Mouse (Mus musculus) stomach, embryonic 15.5 days (tissue): Measurements from ENCODE around the gene Ssbp1. TPM values are rescaled to one million over a fixed set of nuclear protein-coding genes. Genes with fewer than 3 reads are reported as not detected.

ENCODE experiments used
- ATAC-seq: fragments of 200-750 bp; cut with Nextera tagmentation; 2 replicates; pipeline ENCODE4 v1.8.0; 2017; ENCODE audit warnings: low read depth, moderate number of reproducible peaks, moderate TSS enrichment; ENCODE audit not compliant: insufficient read depth, low FRiP score
- H3K27ac ChIP-seq: fragments of 300-500 bp; sonication (generic); 2 replicates; pipeline ENCODE4 v1.5.1; 2015; ENCODE audit warnings: mild to moderate bottlenecking, inconsistent platforms
- H3K27me3 ChIP-seq: fragments of 300-500 bp; sonication (generic); replicated peaks from 2 replicates; pipeline ENCODE4 v1.6.1; 2015; ENCODE audit warnings: inconsistent platforms
- H3K36me3 ChIP-seq: fragments of 300-500 bp; sonication (generic); 2 replicates; pipeline ENCODE4 v1.6.1; 2015; ENCODE audit warnings: inconsistent platforms
- H3K4me1 ChIP-seq: fragments of 300-500 bp; sonication (generic); 2 replicates; pipeline ENCODE4 v1.6.1; 2015; ENCODE audit warnings: inconsistent platforms
- H3K4me2 ChIP-seq: fragments of 300-500 bp; sonication (generic); 2 replicates; pipeline ENCODE4 v1.6.1; 2015; ENCODE audit warnings: mild to moderate bottlenecking, inconsistent platforms
- H3K4me3 ChIP-seq: fragments of 300-500 bp; sonication (generic); replicated peaks from 2 replicates; pipeline ENCODE4 v1.5.1; 2015; ENCODE audit warnings: inconsistent platforms
- H3K9ac ChIP-seq: fragments of 300-500 bp; sonication (generic); 2 replicates; pipeline ENCODE4 v1.6.1; 2015; ENCODE audit warnings: inconsistent platforms
- H3K9me3 ChIP-seq: fragments of 300-500 bp; sonication (generic); 2 replicates; pipeline ENCODE4 v1.6.1; 2016; ENCODE audit warnings: inconsistent platforms
- WGBS: fragments of 180-500 bp; shearing (Covaris S2); methylation state at CpG from one replicate; pipeline ENCODE4 v1.1.7; 2015; 5-methylcytosine and 5-hydroxymethylcytosine counted together
- polyA plus RNA-seq: library from polyadenylated mRNA; unstranded; fragments of >200 nt; fragmentation: Nextera tagmentation; extraction: Ambion mirVana; gene quantifications from 2 replicates; pipeline ENCODE4 v1.2.1, GENCODE M21; 2015

The Ssbp1 gene
- polyA plus RNA-seq: 159 and 178 TPM in 2 replicates

DNA sequence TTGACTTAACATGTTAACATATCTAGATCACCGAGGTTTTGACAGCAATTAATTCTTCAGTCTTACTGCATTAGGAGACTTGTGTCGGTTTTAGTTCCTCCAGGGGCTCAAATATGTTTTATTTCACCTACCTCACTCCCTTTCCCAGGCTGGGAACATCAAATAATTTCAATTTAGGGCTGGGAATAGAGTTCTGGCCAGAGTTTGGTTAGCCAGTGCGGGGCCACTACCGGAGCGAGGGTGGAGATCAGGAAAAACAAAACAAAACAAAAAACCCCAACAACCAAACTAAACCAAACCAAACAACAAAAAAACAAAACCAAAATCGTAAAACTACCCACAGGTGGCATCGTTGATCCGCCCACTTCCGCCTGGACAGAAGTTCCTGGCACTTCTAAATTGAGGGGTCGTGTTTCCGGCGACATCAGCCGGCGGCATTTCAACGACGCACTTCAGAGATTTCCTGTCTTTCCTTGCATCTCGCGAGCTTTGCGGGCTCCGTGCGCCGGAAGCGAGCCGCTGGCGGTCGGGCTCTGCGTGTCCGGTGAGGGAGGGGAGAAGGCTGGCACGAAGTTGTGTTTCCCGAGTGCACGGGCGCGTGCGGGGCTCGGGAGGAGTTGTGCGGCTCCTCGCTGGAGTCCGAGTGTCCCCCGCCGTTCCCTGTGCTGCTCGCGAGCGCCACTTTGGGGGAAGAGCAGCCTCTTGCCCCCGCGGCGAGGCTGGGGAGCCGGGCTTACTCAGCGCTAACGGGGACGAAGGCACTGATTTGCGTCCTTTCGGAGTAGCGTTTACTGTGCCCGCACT lies at the start of gene Ssbp1:
Gene Ssbp1, plus strand, starts transcription at position 437 of the 804 bp plus-strand sequence.
- peak within 1 kb of the TSS; percentile 96 for H3K27ac ChIP-seq
- peaks cover 3% of the 10 kb centered on the region; the same call in 1 of the 2 replicates for H3K4me1 ChIP-seq
- H3K4me2 ChIP-seq: peak within 1 kb of the TSS; percentile 67
- H3K9me3 ChIP-seq: no peaks in the 10 kb centered on the region
- peak within 1 kb of the TSS; percentile 80 for H3K4me3 ChIP-seq
- under 1% methylated on average over 54 of the region's 54 CpGs for WGBS
- peak; percentile 96 for ATAC-seq
- H3K9ac ChIP-seq: peak within 1 kb of the TSS; percentile 85
- H3K36me3 ChIP-seq: peaks cover 14% of the 10 kb centered on the region
- no peaks in the 10 kb centered on the region for H3K27me3 ChIP-seq

DNA sequence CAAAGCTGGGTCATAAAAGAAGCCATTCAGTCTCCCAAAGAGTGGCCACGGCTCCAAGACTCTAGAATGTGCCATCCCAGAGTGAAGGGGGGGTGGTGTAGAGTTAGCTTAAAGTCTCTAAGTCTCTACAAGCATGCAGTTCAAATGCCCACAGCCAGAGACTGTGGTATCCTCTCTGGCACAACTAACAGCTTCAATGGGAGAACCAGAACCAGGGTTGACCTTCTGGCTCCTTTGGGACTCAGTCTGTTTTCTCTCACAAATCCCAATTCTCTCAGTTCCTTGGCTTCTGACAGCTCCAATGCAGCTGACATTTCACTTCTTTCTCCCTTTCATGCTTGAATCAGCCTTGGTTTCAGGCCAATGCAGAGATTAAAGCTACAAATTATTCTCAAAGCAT lies 48.1 kb upstream of the Ssbp1 start:
- H3K27ac ChIP-seq: no peak overlapping the region
- no peak overlapping the region for H3K4me3 ChIP-seq
- no peak overlapping the region for H3K4me2 ChIP-seq
- no peaks in the 10 kb centered on the region for H3K4me1 ChIP-seq
- no peaks in the 10 kb centered on the region for H3K27me3 ChIP-seq
- no peak overlapping the region for H3K9ac ChIP-seq
- no peaks in the 10 kb centered on the region for H3K9me3 ChIP-seq
- WGBS: 90% methylated on average over 1 of the region's 1 CpGs
- H3K36me3 ChIP-seq: no peaks in the 10 kb centered on the region
- no peak for ATAC-seq

DNA sequence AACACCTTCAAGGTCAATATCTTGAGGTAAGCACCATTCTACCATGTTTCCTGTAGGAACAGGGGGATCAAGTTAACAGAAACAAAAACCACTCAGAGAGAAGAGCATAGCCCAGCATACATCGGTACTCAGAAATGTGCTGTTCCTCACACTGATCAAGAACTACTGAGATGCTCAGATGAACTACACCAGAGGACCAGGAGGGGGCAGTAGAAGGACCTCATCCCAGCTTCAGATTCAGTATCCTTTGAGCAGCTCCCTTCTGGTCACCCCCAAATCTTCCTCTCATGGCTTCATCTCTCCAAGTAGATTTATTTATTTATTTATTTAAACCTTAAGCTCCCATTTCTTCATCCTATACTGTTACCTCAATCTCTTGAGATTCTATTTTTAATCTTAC lies 47.4 kb upstream of the Ssbp1 start:
- H3K4me2 ChIP-seq: no peak overlapping the region
- WGBS: 50% methylated on average over 1 of the region's 1 CpGs
- no peaks in the 10 kb centered on the region for H3K4me1 ChIP-seq
- no peaks in the 10 kb centered on the region for H3K36me3 ChIP-seq
- H3K27me3 ChIP-seq: no peaks in the 10 kb centered on the region
- H3K9ac ChIP-seq: no peak overlapping the region
- no peak overlapping the region for H3K4me3 ChIP-seq
- ATAC-seq: no peak
- H3K27ac ChIP-seq: no peak overlapping the region
- H3K9me3 ChIP-seq: no peaks in the 10 kb centered on the region

DNA sequence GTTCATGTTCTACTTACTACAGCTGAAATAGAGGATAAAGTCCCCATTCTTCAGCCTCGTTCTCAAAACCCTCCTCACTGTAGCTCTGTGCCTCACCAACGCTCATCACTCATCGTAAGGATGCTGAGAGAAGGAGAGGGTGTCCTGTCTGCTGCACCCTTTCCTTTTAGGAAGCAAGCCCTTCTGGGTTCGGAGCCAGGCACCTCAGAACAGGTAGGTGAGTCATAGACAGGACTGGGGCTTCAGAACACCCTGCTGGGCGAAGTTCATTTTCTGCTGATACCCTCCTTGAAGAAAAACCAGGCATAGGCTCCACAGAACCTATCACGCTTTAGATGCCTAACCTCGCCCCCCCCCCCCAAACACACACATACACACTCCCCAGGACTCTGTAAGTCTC lies 43.7 kb upstream of the Ssbp1 start:
- no peak for ATAC-seq
- no peaks in the 10 kb centered on the region for H3K27me3 ChIP-seq
- H3K4me2 ChIP-seq: no peak overlapping the region
- H3K27ac ChIP-seq: no peak overlapping the region
- WGBS: 83% methylated on average over 7 of the region's 7 CpGs
- no peaks in the 10 kb centered on the region for H3K9me3 ChIP-seq
- H3K9ac ChIP-seq: no peak overlapping the region
- no peaks in the 10 kb centered on the region for H3K36me3 ChIP-seq
- H3K4me1 ChIP-seq: 0 out of 2 replicates have a peak, but pooled peaks cover 8% of the 10 kb centered on the region
- no peak overlapping the region for H3K4me3 ChIP-seq

DNA sequence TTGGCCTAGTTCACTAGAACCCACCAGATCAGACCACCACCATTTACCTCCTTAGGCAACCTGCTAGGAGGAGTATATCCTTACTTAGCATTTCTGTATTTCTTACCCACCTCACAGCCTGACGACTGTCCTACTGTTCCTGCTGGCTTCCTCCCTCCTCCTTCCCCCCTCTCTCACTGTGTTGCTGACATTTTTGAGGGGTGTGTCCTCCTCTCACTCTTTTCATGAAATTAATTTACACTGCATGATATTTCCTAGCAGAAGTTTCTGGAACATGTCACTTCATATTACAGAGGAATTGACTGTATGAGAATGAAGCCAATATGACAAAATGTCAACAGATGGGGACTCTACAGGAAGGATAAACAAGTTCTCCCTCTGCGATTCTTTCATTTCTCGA lies 42.5 kb upstream of the Ssbp1 start:
- H3K4me2 ChIP-seq: no peak overlapping the region
- 0 out of 2 replicates have a peak, but pooled peaks cover 8% of the 10 kb centered on the region for H3K4me1 ChIP-seq
- no peak for ATAC-seq
- no peak overlapping the region for H3K27ac ChIP-seq
- H3K27me3 ChIP-seq: no peaks in the 10 kb centered on the region
- H3K4me3 ChIP-seq: no peak overlapping the region
- WGBS: 48% methylated on average over 3 of the region's 3 CpGs
- H3K9ac ChIP-seq: no peak overlapping the region
- H3K9me3 ChIP-seq: no peaks in the 10 kb centered on the region
- H3K36me3 ChIP-seq: no peaks in the 10 kb centered on the region

DNA sequence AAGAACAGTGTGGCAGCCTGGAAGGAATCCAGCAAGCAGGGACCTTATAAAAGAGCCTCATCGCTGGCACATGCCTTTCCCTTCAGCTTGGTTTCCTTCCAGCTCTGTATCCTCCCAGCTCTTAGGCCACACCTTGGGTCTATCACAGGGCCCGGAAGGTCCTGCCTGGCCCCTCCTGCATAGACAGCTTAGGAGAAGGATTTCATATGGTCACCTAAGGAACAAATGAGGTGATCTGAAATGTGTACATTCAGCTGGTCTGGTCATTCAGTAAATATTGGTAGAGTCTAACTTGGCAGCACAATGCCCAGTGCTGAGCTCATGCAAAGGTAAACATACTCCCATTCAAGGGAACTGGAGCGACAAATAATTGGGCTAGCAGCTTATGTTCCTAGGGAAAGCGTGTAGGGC lies 41.6 kb upstream of the Ssbp1 start:
- H3K36me3 ChIP-seq: no peaks in the 10 kb centered on the region
- no peak overlapping the region for H3K4me2 ChIP-seq
- no peak overlapping the region for H3K4me3 ChIP-seq
- peak overlapping the region; percentile 62; the same call in 1 of the 2 replicates for H3K27ac ChIP-seq
- H3K27me3 ChIP-seq: no peaks in the 10 kb centered on the region
- no peaks in the 10 kb centered on the region for H3K9me3 ChIP-seq
- 58% methylated on average over 4 of the region's 4 CpGs for WGBS
- H3K4me1 ChIP-seq: peaks cover 12% of the 10 kb centered on the region; the same call in 1 of the 2 replicates
- peak; percentile 89 for ATAC-seq
- no peak overlapping the region for H3K9ac ChIP-seq

DNA sequence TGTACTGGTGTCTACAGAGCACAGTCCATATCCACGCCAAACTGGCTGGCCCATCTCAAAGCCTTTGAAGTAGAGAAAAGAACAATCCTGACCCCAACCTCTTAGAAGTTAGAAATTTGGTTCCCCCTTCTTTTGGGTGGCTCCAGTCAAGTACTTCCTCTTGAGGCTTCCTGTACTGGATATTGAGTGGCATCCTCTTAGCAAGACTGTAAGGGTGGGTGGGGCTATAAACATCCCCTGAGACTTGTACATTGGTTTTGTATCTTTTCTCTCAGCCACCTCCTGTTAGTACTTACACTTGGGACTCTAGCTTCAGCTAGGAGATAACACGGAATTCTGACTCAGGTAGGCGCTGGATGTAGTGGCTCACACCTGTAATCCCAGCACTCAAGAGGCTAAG lies 40.9 kb upstream of the Ssbp1 start:
- WGBS: 86% methylated on average over 3 of the region's 3 CpGs
- Histone ChIP-seq H3K27ac (peak overlapping the region; percentile 62; the same call in 1 of the 2 replicates), H3K4me1 (peaks cover 15% of the 10 kb centered on the region; the same call in 1 of the 2 replicates), H3K9me3 (no peaks in the 10 kb centered on the region), H3K4me2 (no peak overlapping the region), H3K27me3 (no peaks in the 10 kb centered on the region), H3K9ac (no peak overlapping the region), H3K36me3 (no peaks in the 10 kb centered on the region), H3K4me3 (no peak overlapping the region)
- no peak for ATAC-seq

DNA sequence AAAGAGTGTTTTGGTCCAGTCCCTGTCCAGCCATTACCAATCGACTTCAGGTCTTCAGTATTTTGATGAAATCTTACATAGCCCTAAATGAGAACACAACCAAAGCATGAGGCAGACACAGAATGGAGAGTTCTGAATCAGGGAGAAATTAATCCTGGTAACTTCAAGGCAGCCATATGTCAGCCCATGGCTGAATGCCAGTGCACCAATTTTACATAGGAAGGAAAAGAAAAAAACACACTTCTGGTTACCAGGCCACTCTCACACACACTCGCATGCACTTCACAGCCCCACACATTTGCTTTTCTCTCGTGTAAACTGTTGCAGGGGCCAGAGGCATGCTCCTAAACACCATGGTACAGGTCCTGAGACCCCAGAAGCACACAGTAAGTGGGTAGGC lies 40.3 kb upstream of the Ssbp1 start:
- WGBS: 56% methylated on average over 3 of the region's 3 CpGs
- no peaks in the 10 kb centered on the region for H3K27me3 ChIP-seq
- ATAC-seq: no peak
- H3K4me1 ChIP-seq: peaks cover 15% of the 10 kb centered on the region; the same call in 1 of the 2 replicates
- H3K4me3 ChIP-seq: no peak overlapping the region
- no peaks in the 10 kb centered on the region for H3K9me3 ChIP-seq
- H3K27ac ChIP-seq: peak overlapping the region; percentile 73
- no peak overlapping the region for H3K9ac ChIP-seq
- H3K4me2 ChIP-seq: no peak overlapping the region
- H3K36me3 ChIP-seq: no peaks in the 10 kb centered on the region

DNA sequence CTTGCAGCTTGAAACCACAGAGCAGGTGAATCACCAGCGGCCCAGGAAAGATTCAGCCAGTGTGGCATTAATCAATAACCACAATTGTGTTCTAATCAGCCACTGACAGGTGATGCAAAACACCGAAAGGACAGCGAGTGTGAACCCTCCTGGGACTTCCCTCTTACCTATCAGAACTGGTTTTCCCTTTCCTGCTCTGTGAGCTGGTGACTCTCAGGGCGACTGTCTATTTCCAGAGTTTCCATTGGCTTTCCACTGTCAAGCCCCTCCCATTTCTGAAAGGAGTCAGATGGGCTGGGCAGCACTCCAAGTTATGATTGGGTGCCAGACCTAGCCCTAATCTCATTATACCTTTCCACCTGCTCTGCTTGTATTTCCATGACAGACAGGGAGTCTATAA lies 39.8 kb upstream of the Ssbp1 start:
- no peaks in the 10 kb centered on the region for H3K9me3 ChIP-seq
- H3K27ac ChIP-seq: peak overlapping the region; percentile 73; the same call in 1 of the 2 replicates
- no peak for ATAC-seq
- no peak overlapping the region for H3K4me3 ChIP-seq
- H3K4me1 ChIP-seq: peaks cover 15% of the 10 kb centered on the region; the same call in 1 of the 2 replicates
- no peak overlapping the region for H3K4me2 ChIP-seq
- H3K9ac ChIP-seq: no peak overlapping the region
- H3K27me3 ChIP-seq: no peaks in the 10 kb centered on the region
- no peaks in the 10 kb centered on the region for H3K36me3 ChIP-seq
- 48% methylated on average over 4 of the region's 4 CpGs for WGBS

DNA sequence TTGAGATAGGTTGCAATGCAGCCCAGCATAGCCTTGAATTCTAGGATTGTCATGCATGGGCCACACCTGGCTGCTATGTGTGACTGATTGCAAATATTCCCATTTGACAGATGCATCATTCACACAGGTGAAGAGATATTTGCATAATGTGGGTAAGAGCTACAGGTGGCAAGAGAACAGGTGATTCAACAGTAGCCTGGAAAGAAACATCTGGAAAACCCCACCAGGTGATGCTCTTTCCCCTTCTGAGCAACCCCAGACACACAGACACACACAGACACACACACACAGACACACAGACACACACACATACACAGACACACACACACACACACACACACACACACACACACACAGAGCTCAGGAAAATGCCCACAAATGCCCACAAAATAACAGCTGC lies 39.3 kb upstream of the Ssbp1 start:
- H3K9me3 ChIP-seq: no peaks in the 10 kb centered on the region
- ATAC-seq: no peak

DNA sequence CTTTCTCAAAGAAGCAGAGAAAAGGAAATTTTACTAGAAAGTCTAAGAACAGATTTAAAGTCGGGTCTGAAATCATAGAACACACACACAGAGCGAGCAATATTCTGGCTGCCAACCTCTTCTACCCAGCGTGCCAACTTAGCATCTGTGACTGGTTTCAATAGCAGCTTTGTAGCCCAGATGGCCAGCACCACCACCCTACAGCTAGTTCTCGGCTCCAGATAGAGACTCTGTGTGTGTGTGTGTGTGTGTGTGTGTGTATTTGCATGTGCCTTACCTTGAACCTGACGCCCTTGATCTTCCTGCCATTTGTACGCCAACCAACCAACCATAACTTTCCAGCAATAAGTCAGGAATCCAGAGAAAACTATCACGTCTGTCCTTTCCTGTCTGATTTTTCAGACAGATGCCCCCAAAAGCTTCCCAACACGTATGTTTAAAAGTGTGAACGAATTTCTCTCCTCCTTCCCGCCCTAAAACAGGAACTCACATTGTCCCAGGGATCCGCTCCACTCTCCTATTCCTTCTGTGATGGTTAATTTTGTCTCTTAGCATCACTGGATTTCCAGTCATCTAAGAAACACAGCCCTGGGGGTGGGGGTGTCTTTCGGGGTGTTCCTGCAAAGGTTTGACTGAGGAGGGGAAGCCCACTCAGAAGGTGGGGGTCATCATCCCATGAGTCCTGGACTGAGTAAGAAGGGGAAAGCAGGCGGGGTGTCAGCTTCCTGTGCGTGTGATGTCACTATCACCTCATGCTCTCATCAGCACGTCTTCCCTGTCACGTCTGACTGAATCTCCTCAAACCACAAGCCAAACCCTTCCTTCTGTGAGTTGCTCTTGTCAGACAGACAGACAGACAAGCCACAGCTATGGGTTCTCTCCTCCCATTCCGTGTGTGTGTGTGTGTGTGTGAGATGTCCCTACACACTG lies 38.5 kb upstream of the Ssbp1 start:
- 85% methylated on average over 17 of the region's 17 CpGs for WGBS
- no peaks in the 10 kb centered on the region for H3K9me3 ChIP-seq
- no peak overlapping the region for H3K27ac ChIP-seq
- no peaks in the 10 kb centered on the region for H3K36me3 ChIP-seq
- no peaks in the 10 kb centered on the region for H3K27me3 ChIP-seq
- H3K4me2 ChIP-seq: no peak overlapping the region
- peaks cover 15% of the 10 kb centered on the region; the same call in 1 of the 2 replicates for H3K4me1 ChIP-seq
- H3K9ac ChIP-seq: no peak overlapping the region
- no peak for ATAC-seq
- H3K4me3 ChIP-seq: no peak overlapping the region

More for the DNA sequence above, 39.3 kb upstream of the Ssbp1 start:
- Histone ChIP-seq H3K4me3 (no peak overlapping the region), H3K27me3 (no peaks in the 10 kb centered on the region), H3K9ac (no peak overlapping the region), H3K27ac (0 out of 2 replicates have a peak overlapping the region, but pooled peaks have one; percentile 73), H3K36me3 (no peaks in the 10 kb centered on the region), H3K4me1 (peaks cover 15% of the 10 kb centered on the region; the same call in 1 of the 2 replicates), H3K4me2 (no peak overlapping the region)
